Mouse (Mus musculus) liver, embryonic 12.5 days (tissue): ENCODE measurements around the gene Dnaaf2. TPM values are rescaled to one million over a fixed set of nuclear protein-coding genes. Genes with fewer than 3 reads are reported as not detected.

Experiments
- ATAC-seq: fragments of 200-750 bp; cut with Nextera tagmentation; 2 replicates; pipeline ENCODE4 v1.8.0; 2017; ENCODE audit warnings: moderate number of reproducible peaks, mild to moderate bottlenecking, moderate library complexity
- H3K27ac ChIP-seq: fragments of 300-500 bp; sonication (generic); 2 replicates; pipeline ENCODE4 v1.5.1; 2016; ENCODE audit warnings: mild to moderate bottlenecking
- H3K27me3 ChIP-seq: fragments of 300-500 bp; sonication (generic); replicated peaks from 2 replicates; pipeline ENCODE4 v1.6.1; 2016; ENCODE audit warnings: mild to moderate bottlenecking, moderate library complexity
- H3K36me3 ChIP-seq: fragments of 300-500 bp; sonication (generic); 2 replicates; pipeline ENCODE4 v1.6.1; 2016; ENCODE audit warnings: mild to moderate bottlenecking, moderate library complexity
- H3K4me1 ChIP-seq: fragments of 300-500 bp; sonication (generic); 2 replicates; pipeline ENCODE4 v1.6.1; 2016
- H3K4me2 ChIP-seq: fragments of 300-500 bp; sonication (generic); 2 replicates; pipeline ENCODE4 v1.6.1; 2016; ENCODE audit warnings: mild to moderate bottlenecking, moderate library complexity
- H3K4me3 ChIP-seq: fragments of 300-500 bp; sonication (generic); 2 replicates; pipeline ENCODE4 v1.5.1; 2016; ENCODE audit warnings: mild to moderate bottlenecking, moderate library complexity
- H3K9ac ChIP-seq: fragments of 300-500 bp; sonication (generic); 2 replicates; pipeline ENCODE4 v1.6.1; 2016; ENCODE audit warnings: mild to moderate bottlenecking, moderate library complexity
- H3K9me3 ChIP-seq: fragments of 300-500 bp; sonication (generic); replicated peaks from 2 replicates; pipeline ENCODE4 v1.6.1; 2016; ENCODE audit warnings: mild to moderate bottlenecking, moderate library complexity
- WGBS: fragments of 180-500 bp; shearing (Covaris S2); methylation state at CpG from one replicate; pipeline ENCODE4 v1.1.7; 2016; ENCODE audit not compliant: insufficient replicate concordance; 5-methylcytosine and 5-hydroxymethylcytosine counted together
- polyA plus RNA-seq: library from polyadenylated mRNA; unstranded; fragments of >200 nt; fragmentation: Nextera tagmentation; extraction: Ambion mirVana; gene quantifications from 2 replicates; pipeline ENCODE4 v1.2.1, GENCODE M21; 2016

Dnaaf2 gene
- polyA plus RNA-seq, 1 experiment from 2014 or later: 8.9 TPM

DNA sequence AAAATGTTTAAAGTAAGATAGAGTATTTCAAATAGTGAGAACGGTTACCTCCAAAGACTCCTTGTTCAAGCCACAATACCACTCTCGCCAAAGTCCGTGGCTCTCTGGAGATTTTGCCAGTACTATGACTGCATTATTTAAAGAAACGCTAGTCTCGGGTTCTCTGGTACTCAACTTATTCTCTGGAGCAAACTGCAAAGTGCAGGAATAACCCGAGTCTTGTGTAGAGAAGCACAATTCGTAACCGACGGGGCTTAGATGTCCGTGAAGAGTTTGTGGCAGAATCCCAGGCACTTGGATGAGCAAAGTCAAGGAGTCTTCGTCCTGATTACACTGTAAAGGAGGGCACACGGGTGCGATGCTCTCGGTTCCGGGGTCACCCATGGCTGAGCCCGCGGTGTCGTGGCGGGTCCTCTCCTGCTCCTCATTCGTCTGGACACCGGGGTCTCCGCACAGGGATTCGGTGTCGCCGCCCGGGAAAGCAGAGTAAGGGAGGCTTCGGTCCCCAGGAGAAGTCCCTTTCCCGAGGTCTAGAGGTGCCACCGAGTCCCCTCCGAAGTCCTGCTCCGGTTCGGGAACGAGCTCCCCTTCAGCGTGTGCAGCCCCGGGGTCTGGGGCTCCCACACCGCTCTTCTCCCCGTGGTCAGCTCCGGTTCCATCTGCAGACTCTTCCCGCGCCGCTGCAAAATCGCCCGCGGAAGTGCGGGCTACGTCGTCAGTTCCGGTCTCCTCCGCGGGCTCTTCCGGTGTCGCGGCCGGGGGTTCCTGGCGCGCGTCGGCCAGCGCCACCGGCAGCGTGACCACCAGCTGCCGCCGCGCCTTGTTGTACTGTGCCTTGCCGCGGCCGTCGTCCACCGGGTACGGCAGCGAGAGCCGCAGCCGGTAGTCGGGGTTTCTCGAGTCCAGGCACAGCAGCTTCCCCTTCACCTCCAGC lies 1.5 kb downstream of the Dnaaf2 start, which contains the start of gene Gm49383:
Gene Gm49383, minus strand, starts transcription at position 661 of the 934 bp plus-strand sequence.
- Histone ChIP-seq H3K27ac (peak within 1 kb of the TSS; percentile 90), H3K4me2 (peak within 1 kb of the TSS; percentile 99), H3K4me1 (peaks cover 39% of the 10 kb centered on the region), H3K4me3 (peak within 1 kb of the TSS; percentile 98), H3K9ac (peak within 1 kb of the TSS; percentile 92), H3K36me3 (peaks cover 46% of the 10 kb centered on the region), H3K27me3 (no peaks in the 10 kb centered on the region), H3K9me3 (no peaks in the 10 kb centered on the region)
- WGBS: under 1% methylated on average over 75 of the region's 75 CpGs
- ATAC-seq: peak; percentile 72

DNA sequence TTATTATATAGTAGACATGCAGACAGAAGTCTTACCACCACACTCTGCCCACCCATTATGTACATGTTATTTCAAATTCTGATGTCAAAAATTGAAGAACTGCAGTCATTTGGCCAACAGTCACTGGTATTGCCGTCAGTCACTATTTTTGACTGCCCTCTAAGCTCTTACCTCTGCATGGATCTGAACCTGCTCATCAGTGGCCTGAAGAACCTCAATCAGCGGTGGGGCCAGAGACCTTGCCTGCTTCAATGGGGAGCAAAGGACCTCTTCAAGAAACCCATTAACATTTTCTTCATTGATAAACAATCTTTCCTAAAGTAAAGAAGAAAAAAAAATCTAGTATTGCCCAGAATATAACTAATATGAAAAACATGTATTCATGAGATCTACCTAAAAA lies 5.6 kb downstream of the Dnaaf2 start:
- Histone ChIP-seq H3K27me3 (no peaks in the 10 kb centered on the region), H3K9me3 (no peaks in the 10 kb centered on the region), H3K4me2 (no peak overlapping the region), H3K4me1 (peaks cover 24% of the 10 kb centered on the region), H3K36me3 (peaks cover 57% of the 10 kb centered on the region), H3K9ac (no peak overlapping the region), H3K4me3 (no peak overlapping the region), H3K27ac (no peak overlapping the region)
- ATAC-seq: no peak
- WGBS: 85% methylated on average over 2 of the region's 2 CpGs

DNA sequence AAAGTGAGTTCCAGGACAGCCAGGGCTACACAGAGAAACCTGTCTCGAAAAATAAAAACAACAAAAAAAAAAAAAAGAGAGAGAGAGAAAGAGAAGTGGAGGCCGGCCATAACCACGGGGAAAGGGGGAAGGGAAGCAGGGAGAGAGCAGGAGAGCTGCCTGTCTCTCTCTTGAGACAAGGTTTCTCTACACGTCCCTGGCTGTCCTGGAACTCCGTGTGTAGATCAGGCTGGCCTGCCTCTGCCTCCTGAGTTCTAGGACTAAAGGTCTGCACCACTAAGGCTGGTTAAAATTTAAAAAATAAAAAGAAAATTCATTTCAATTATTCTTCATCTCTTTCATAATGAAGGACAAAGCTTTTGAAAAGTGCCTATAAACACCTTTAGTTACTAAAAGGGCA lies 6.8 kb downstream of the Dnaaf2 start:
- ATAC-seq: no peak
- Histone ChIP-seq H3K9me3 (no peaks in the 10 kb centered on the region), H3K36me3 (peaks cover 67% of the 10 kb centered on the region), H3K27me3 (no peaks in the 10 kb centered on the region), H3K4me3 (no peak overlapping the region), H3K9ac (no peak overlapping the region), H3K27ac (no peak overlapping the region), H3K4me2 (no peak overlapping the region), H3K4me1 (peaks cover 33% of the 10 kb centered on the region)
- 85% methylated on average over 5 of the region's 5 CpGs for WGBS

DNA sequence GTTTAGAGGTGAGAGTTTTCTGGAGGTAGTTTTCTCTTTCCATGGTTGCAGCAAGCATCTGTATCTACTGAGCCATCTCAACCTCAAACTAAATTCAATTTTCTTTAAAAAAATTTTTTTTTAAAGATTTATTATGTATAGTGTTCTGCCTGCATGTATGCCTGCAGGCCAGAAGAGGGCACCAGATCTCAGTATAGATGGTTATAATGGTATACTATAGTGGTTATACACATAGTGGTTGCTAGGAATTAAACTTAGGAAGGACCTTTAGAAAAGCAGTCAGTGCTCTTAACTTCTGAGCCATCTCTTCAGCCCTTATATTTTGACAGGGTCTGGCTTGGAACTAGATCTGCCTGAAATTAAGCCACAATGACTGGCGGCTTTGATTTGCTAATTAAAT lies 7.7 kb downstream of the Dnaaf2 start:
- Histone ChIP-seq H3K4me1 (peaks cover 34% of the 10 kb centered on the region), H3K27me3 (no peaks in the 10 kb centered on the region), H3K36me3 (peaks cover 70% of the 10 kb centered on the region), H3K4me3 (no peak overlapping the region), H3K27ac (no peak overlapping the region), H3K9ac (no peak overlapping the region), H3K9me3 (no peaks in the 10 kb centered on the region), H3K4me2 (no peak overlapping the region)
- ATAC-seq: no peak
- 97% methylated on average over 1 of the region's 1 CpGs for WGBS

DNA sequence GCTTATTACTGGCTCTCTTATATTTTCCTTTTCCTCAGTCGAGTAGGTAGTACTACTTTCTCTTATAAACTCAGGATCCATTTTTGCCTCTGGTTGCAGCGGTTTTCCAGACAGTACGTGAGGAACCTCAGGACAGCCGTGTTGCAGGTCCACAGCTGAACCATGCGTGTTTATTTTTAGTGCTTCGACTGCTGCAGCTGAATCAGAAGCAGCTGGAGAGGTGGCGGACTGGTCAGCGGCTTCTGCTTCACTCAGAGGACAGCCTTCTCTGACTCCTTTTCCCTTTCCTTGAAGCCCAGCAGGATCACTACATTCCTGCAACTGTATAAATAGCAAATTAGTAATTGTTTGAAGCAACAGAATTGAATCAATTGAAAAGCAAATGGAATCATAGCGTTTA lies 8.2 kb downstream of the Dnaaf2 start:
- H3K4me2 ChIP-seq: no peak overlapping the region
- no peak overlapping the region for H3K27ac ChIP-seq
- H3K9me3 ChIP-seq: no peaks in the 10 kb centered on the region
- no peak overlapping the region for H3K4me3 ChIP-seq
- H3K4me1 ChIP-seq: peaks cover 35% of the 10 kb centered on the region
- H3K36me3 ChIP-seq: peaks cover 72% of the 10 kb centered on the region
- no peak for ATAC-seq
- 85% methylated on average over 9 of the region's 9 CpGs for WGBS
- H3K9ac ChIP-seq: no peak overlapping the region
- H3K27me3 ChIP-seq: no peaks in the 10 kb centered on the region

DNA sequence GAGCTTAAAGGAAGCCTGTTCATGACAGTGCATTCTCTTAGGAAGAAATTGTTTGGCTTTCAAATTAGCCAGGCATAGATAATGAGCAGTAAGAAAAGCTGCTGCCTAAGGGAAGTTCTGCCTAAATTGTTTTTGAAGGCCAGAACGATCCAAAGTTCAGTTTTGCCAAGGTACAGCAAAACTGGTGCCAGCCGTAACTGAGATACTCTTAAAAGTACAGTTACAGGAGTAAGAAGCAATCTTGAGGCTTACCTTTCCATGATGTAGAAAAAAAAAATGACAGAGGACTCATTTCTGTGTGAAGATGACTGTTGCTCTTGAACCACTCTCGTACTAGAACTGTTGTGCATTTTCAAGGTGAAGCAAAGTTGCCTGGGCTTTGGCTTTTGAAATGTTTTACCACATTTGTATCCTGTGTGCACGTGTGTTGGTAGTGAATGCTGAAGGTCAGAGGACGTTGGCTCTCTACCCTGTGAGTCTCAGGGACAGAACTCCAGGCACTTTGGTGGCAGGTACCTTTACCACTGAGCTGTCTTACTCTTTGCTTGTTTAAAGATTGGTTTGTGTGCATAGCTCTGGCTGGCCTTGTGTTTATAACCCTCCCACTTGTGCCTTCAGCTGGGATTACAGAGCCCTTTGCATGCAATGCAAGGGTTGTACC lies 11.3 kb downstream of the Dnaaf2 start:
- WGBS: 65% methylated on average over 5 of the region's 5 CpGs
- Histone ChIP-seq H3K4me1 (peaks cover 38% of the 10 kb centered on the region), H3K36me3 (peaks cover 60% of the 10 kb centered on the region), H3K27ac (peak overlapping the region; percentile 46; the same call in 1 of the 2 replicates), H3K4me2 (peak overlapping the region; percentile 28), H3K27me3 (no peaks in the 10 kb centered on the region), H3K9me3 (no peaks in the 10 kb centered on the region), H3K4me3 (0 out of 2 replicates have a peak overlapping the region, but pooled peaks have one; percentile 0), H3K9ac (0 out of 2 replicates have a peak overlapping the region, but pooled peaks have one; percentile 34)
- ATAC-seq: no peak

DNA sequence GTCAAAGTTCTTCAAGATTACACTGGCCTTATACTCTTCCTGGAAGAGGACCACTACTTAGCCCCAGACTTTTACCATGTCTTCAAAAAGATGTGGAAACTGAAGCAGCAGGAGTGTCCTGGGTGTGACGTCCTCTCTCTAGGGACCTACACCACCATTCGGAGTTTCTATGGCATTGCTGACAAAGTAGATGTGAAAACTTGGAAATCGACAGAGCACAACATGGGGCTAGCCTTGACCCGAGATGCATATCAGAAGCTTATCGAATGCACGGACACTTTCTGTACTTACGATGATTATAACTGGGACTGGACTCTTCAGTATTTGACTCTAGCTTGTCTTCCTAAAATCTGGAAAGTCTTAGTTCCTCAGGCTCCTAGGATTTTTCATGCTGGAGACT lies 12.9 kb downstream of the Dnaaf2 start:
- no peaks in the 10 kb centered on the region for H3K9me3 ChIP-seq
- 0 out of 2 replicates have a peak overlapping the region, but pooled peaks have one; percentile 94 for H3K27ac ChIP-seq
- 33% methylated on average over 7 of the region's 7 CpGs for WGBS
- H3K4me3 ChIP-seq: peak overlapping the region; percentile 94
- no peaks in the 10 kb centered on the region for H3K27me3 ChIP-seq
- peak overlapping the region; percentile 94 for H3K9ac ChIP-seq
- no peak for ATAC-seq
- peaks cover 38% of the 10 kb centered on the region for H3K4me1 ChIP-seq
- H3K4me2 ChIP-seq: peak overlapping the region; percentile 95
- H3K36me3 ChIP-seq: peaks cover 57% of the 10 kb centered on the region

DNA sequence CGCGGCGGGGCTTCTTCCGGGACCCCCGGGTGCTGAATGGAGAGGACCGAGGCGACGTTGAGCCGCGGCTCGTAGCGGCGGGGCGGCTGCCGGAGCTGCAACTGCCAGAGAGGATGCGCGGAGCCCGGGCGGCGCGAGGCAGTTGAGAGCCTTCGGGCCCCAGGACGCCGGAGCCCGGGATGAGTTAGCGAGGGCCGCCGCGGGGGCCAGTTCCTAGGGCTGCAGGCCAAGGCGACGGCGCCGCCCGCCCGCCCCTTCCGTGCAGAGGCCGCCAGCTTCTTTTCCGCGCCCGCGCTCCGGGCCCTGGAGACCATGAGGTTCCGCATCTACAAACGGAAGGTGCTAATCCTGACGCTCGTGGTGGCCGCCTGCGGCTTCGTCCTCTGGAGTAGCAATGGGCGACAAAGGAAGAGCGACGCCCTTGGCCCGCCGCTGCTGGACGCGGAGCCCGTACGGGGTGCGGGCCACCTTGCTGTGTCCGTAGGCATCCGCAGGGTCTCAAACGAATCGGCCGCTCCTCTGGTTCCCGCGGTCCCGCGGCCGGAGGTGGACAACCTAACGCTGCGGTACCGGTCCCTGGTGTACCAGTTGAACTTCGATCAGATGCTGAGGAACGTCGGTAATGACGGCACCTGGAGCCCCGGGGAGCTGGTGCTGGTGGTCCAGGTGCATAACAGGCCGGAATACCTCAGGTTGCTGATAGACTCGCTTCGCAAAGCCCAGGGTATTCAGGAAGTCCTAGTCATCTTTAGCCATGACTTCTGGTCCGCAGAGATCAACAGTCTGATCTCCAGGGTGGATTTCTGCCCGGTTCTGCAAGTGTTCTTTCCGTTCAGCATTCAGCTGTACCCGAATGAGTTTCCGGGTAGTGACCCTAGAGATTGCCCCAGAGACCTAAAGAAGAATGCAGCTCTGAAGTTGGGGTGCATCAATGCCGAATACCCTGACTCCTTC lies 13.6 kb downstream of the Dnaaf2 start:
- Histone ChIP-seq H3K4me2 (peak overlapping the region; percentile 95), H3K4me1 (peaks cover 38% of the 10 kb centered on the region), H3K36me3 (peaks cover 54% of the 10 kb centered on the region), H3K27me3 (no peaks in the 10 kb centered on the region), H3K9me3 (no peaks in the 10 kb centered on the region), H3K4me3 (peak overlapping the region; percentile 94), H3K27ac (peak overlapping the region; percentile 94), H3K9ac (peak overlapping the region; percentile 94)
- under 1% methylated on average over 86 of the region's 86 CpGs for WGBS
- ATAC-seq: peak; percentile 62

DNA sequence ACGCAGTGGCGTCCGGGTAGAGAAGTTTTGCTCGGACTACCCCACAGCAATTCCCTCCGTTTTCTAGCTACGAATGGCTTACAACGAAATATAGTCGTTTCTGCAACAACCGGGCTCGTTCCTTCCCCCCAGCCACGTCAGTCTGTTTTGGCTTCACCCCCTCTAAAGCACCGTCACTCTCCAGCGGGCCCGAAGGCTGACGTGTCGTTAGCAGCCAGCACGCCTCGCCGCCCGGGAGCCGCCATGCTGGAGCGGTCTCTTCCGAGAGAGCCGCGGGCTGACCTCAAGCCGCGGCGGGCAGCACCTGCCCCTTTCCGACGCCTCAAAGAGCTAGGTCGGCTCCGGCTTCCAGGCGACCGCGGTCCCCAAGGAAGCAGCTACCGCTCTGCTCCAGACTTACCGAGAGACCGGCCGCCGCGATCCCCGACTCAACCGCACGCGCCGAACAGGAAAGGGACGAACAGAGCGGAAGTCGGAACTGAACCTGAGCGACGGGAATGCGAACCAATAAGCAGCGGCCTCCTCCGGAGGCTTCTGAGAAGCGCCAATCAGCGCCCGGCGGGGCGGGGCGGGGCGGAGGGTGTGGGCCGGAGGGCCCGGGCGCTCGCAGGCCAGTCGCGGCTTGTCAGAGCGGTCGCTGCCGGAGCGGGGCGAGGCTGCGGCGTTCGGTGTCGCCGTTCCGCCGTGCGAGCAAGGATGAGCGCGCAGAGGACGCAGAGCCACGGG lies 14.5 kb downstream of the Dnaaf2 start, which contains the start of the genes Rpl36al and Mgat2:
Gene Rpl36al, minus strand, starts transcription at position 501 of the 726 bp plus-strand sequence.
Gene Mgat2, plus strand, starts transcription at position 575 of the 726 bp plus-strand sequence.
- Histone ChIP-seq H3K4me3 (peak within 1 kb of the TSS; percentile 94), H3K9ac (peak within 1 kb of the TSS; percentile 94), H3K27me3 (no peaks in the 10 kb centered on the region), H3K4me2 (peak within 1 kb of the TSS; percentile 95), H3K4me1 (peaks cover 38% of the 10 kb centered on the region), H3K9me3 (no peaks in the 10 kb centered on the region), H3K27ac (peak within 1 kb of the TSS; percentile 94), H3K36me3 (peaks cover 54% of the 10 kb centered on the region)
- ATAC-seq: peak; percentile 98
- WGBS: under 1% methylated on average over 83 of the region's 84 CpGs

DNA sequence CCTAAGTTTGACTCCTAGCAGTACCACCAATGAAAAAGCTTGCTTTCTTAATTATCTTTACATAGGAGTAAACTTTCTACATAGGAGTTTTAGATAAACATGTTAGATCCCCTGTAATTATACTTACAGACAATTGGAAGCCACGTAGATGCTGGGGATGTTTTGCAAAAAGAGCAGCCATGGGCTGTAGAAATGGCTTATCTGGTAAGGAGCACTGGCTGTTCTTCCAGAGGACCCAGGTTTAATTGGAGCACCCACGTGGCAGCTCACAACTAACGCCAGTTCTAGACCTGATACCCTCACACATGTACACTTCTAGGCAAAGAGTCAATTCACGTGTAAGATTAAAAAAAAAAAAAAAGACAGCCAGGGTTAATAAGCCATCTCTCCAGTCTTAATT lies 16.4 kb downstream of the Dnaaf2 start:
- Histone ChIP-seq H3K4me3 (no peak overlapping the region), H3K27ac (no peak overlapping the region), H3K4me2 (no peak overlapping the region), H3K4me1 (peaks cover 22% of the 10 kb centered on the region), H3K9ac (no peak overlapping the region), H3K36me3 (peaks cover 56% of the 10 kb centered on the region), H3K27me3 (no peaks in the 10 kb centered on the region), H3K9me3 (no peaks in the 10 kb centered on the region)
- WGBS: 58% methylated on average over 4 of the region's 4 CpGs
- ATAC-seq: no peak

DNA sequence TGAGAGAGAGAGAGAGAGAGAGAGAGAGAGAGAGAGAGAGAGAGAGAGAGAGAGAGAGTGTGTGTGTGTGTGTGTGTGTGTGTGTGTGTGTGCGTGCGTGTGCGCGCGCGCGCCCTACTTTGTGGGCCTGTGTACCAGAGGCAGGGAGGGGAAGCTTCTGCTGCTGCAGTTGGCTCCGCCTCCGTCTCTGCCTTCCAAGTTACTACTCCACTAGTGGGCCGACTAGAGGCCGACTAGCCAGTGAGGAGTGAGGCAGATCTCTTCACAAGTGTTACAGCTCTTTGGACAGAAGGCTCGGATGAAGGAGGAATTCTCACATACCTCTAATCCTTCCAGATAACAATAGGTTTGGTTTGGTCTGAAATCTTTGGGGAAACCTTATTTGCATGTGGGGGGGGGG lies 18.9 kb downstream of the Dnaaf2 start:
- ATAC-seq: no peak
- H3K27me3 ChIP-seq: no peaks in the 10 kb centered on the region
- H3K9ac ChIP-seq: no peak overlapping the region
- H3K9me3 ChIP-seq: no peaks in the 10 kb centered on the region
- no peak overlapping the region for H3K27ac ChIP-seq
- peaks cover 73% of the 10 kb centered on the region for H3K36me3 ChIP-seq
- peaks cover 20% of the 10 kb centered on the region for H3K4me1 ChIP-seq
- H3K4me3 ChIP-seq: no peak overlapping the region
- 78% methylated on average over 12 of the region's 12 CpGs for WGBS
- H3K4me2 ChIP-seq: no peak overlapping the region
